Mouse (Mus musculus): Measurements from ENCODE around the gene Aarsd1. TPM values are rescaled to one million over a fixed set of nuclear protein-coding genes. Genes with fewer than 3 reads are reported as not detected.

Gene Aarsd1
- polyA plus RNA-seq, 1 experiment = 52.7 TPM

DNA sequence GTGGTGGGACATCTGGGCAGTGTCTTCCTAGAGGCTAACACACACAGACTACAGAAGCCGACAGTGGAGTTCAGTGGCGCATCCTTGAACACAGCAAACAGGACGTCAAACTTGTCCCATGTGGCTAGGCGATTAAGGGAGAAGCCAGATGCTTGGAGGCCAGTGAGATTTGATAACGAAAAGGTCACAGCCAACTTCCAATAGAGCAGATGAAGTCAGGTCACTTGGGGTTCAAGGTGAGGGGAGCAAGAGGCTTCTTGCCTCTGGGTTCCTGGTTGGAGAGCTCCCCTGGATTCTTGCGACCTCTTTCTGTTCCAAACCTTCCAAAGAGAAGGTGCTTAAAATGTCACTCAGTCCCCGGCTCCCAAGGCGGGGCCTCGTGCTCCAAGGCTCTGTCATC, 57.6 kb downstream of the Aarsd1 start:
- Histone ChIP-seq H3K4me1 (ENCODE audit: control insufficient read depth, insufficient read depth, low read length) (no peaks in the 10 kb centered on the region), H3K27ac (ENCODE audit: insufficient read depth, low read length) (no peak overlapping the region), H3K4me3 (ENCODE audit: insufficient read depth, low read length) (no peak overlapping the region)
- TF ChIP-seq POLR2A (IDR thresholded peaks at IDR 0.05; ENCODE audit: extremely low read depth, insufficient read depth, low read length) = no peak
- TF ChIP-seq CTCF (IDR thresholded peaks at IDR 0.05; ENCODE audit: extremely low read depth, insufficient read depth, low read length) = no peak

DNA sequence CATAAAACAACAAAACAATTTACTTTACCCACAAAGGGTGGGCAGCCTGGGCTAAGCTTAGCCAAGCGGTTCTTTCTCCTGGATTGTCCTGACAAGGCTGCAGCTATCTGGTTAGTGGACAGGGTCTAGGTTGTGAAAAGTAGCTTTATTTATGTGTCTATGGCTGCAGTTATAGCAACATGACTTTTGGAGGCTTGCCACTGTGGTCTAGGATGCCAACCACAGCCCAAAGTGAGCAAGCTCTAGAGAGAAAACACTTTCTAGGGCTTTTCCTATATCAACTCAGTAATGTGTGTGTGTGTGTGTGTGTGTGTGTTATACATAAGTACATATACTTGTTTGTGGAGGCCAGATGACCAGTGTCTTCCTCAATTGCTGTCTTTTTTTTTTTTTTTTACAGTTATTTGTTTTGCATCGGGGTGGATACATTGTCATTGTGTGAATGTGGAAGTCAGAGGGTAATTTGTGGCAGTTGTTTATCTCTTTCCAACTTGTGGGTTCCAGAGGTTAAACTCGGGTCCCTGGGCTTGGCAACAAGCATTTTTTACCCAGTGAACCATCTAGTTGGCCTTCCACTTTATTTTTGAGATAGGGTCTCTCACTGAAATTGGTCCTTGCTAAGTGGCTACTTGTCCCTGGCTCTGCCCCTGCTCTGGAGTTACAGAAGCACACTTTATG, 59.8 kb downstream of the Aarsd1 start:
- no peak overlapping the region for H3K4me3 ChIP-seq (ENCODE audit: insufficient read depth, low read length)
- H3K4me1 ChIP-seq (ENCODE audit: control insufficient read depth, insufficient read depth, low read length) = no peaks in the 10 kb centered on the region
- no peak for TF ChIP-seq POLR2A (IDR thresholded peaks at IDR 0.05; ENCODE audit: extremely low read depth, insufficient read depth, low read length)
- TF ChIP-seq CTCF (IDR thresholded peaks at IDR 0.05; ENCODE audit: extremely low read depth, insufficient read depth, low read length) = no peak
- H3K27ac ChIP-seq (ENCODE audit: insufficient read depth, low read length) = no peak overlapping the region

Other genes starting within 250 kb of the Aarsd1 start
- 89.5 and 92.4 TPM in 2 replicates for gene Cntnap1, start 247.1 kb downstream of the Aarsd1 start, polyA plus RNA-seq (2012; rRNA removed)
- gene Plekhh3, start 246.3 kb downstream of the Aarsd1 start, polyA plus RNA-seq (2012; rRNA removed) = 15.1 and 15.8 TPM in 2 replicates
- gene Ccr10, start 242.2 kb downstream of the Aarsd1 start, polyA plus RNA-seq (2012; rRNA removed) = 0.23 and 0.36 TPM in 2 replicates
- gene Ezh1, start 191.2 kb downstream of the Aarsd1 start, polyA plus RNA-seq (2012; rRNA removed) = 51.9 and 53.2 TPM in 2 replicates
- 65.8 and 69.6 TPM in 2 replicates for gene Ramp2, start 171.6 kb downstream of the Aarsd1 start, polyA plus RNA-seq (2012; rRNA removed)
- gene Vps25, start 163.9 kb downstream of the Aarsd1 start, polyA plus RNA-seq (2012; rRNA removed) = 55.6 and 58.8 TPM in 2 replicates
- gene Wnk4, start 157.0 kb downstream of the Aarsd1 start, polyA plus RNA-seq (2012; rRNA removed) = 2.5 and 3.3 TPM in 2 replicates
- 0.56 and 0.70 TPM in 2 replicates for gene Cntd1, start 138.6 kb downstream of the Aarsd1 start, polyA plus RNA-seq (2012; rRNA removed)
- 150 and 156 TPM in 2 replicates for gene Coa3, start 138.5 kb downstream of the Aarsd1 start, polyA plus RNA-seq (2012; rRNA removed)
- 169 and 181 TPM in 2 replicates for gene Becn1, start 115.3 kb downstream of the Aarsd1 start, polyA plus RNA-seq (2012; rRNA removed)
- 99.9 and 107 TPM in 2 replicates for gene Psme3, start 101.4 kb downstream of the Aarsd1 start, polyA plus RNA-seq (2012; rRNA removed)
- gene Aoc2, start 92.6 kb downstream of the Aarsd1 start, polyA plus RNA-seq (2012; rRNA removed) = 3.7 and 4.0 TPM in 2 replicates
- gene Aoc3, start 87.0 kb downstream of the Aarsd1 start, polyA plus RNA-seq (2012; rRNA removed) = 0.64 and 0.94 TPM in 2 replicates
- 0.06 TPM in 1 of 2 replicates, not detected in the other for gene G6pc, start 50.1 kb downstream of the Aarsd1 start, polyA plus RNA-seq (2012; rRNA removed)
- gene Gm27029, start 7.2 kb upstream of the Aarsd1 start, polyA plus RNA-seq (2012; rRNA removed) = 4.4 and 4.7 TPM in 2 replicates
- gene Rundc1, start 7.5 kb upstream of the Aarsd1 start, polyA plus RNA-seq (2012; rRNA removed) = 35.2 and 38.8 TPM in 2 replicates
- gene Ptges3l, start 7.7 kb upstream of the Aarsd1 start, polyA plus RNA-seq (2012; rRNA removed) = 7.5 and 7.7 TPM in 2 replicates
- 397 and 424 TPM in 2 replicates for gene Rpl27, start 24.7 kb upstream of the Aarsd1 start, polyA plus RNA-seq (2012; rRNA removed)
- 6.8 and 7.3 TPM in 2 replicates for gene Ifi35, start 30.8 kb upstream of the Aarsd1 start, polyA plus RNA-seq (2012; rRNA removed)
- gene Rnd2, start 47.4 kb upstream of the Aarsd1 start, polyA plus RNA-seq (2012; rRNA removed) = 162 and 179 TPM in 2 replicates
- 27.6 and 33.5 TPM in 2 replicates for gene Vat1, start 48.6 kb upstream of the Aarsd1 start, polyA plus RNA-seq (2012; rRNA removed)
- 0.57 and 0.65 TPM in 2 replicates for gene Brca1, start 134.3 kb upstream of the Aarsd1 start, polyA plus RNA-seq (2012; rRNA removed)
- gene Nbr1, start 134.5 kb upstream of the Aarsd1 start, polyA plus RNA-seq (2012; rRNA removed) = 104 and 115 TPM in 2 replicates
- 1.7 and 2.2 TPM in 2 replicates for gene Tmem106a, start 164.6 kb upstream of the Aarsd1 start, polyA plus RNA-seq (2012; rRNA removed)
- gene Gm11634, start 181.6 kb upstream of the Aarsd1 start, polyA plus RNA-seq (2012; rRNA removed) = not detected in 2 replicates
- gene Rdm1, start 209.6 kb upstream of the Aarsd1 start, polyA plus RNA-seq (2012; rRNA removed) = 13.0 and 14.2 TPM in 2 replicates
- 28.9 and 41.9 TPM in 2 replicates for gene Arl4d, start 247.9 kb upstream of the Aarsd1 start, polyA plus RNA-seq (2012; rRNA removed)

Measured in cortical plate, adult 2 months (tissue).